Mouse (Mus musculus) cerebellum, adult 2 months (tissue): ENCODE results near the gene Magea2. TPM values are rescaled to one million over a fixed set of nuclear protein-coding genes. Genes with fewer than 3 reads are reported as not detected.
"Not testable (repeated sequence)": the region's sequence is repeated elsewhere in the genome, so short reads cannot be mapped to it uniquely, and the experiment has no call there.

ENCODE experiments used
- DNase-seq, 2 experiments: peaks; one replicate each; pipeline ENCODE4 v3.0.0; 2021
- H3K27ac ChIP-seq: fragments of 200-500 bp; 2 replicates; pipeline ENCODE4 v1.5.1; 2012; ENCODE audit warnings: low read length, control low read depth, inconsistent platforms; ENCODE audit not compliant: insufficient read depth
- H3K27me3 ChIP-seq: fragments of 200-500 bp; 2 replicates; pipeline ENCODE4 v1.6.1; 2012; ENCODE audit warnings: inconsistent platforms, mild to moderate bottlenecking, low read length, moderate library complexity; ENCODE audit not compliant: control insufficient read depth, insufficient read depth
- H3K4me1 ChIP-seq: fragments of 200-500 bp; 2 replicates; pipeline ENCODE4 v1.6.1; 2011; ENCODE audit warnings: low read length; ENCODE audit not compliant: control insufficient read depth, insufficient read depth
- H3K4me3 ChIP-seq: fragments of 200-500 bp; replicated peaks from 2 replicates; pipeline ENCODE3; 2011; ENCODE audit warnings: mild to moderate bottlenecking, low read depth, low read length, control low read depth; ENCODE audit not compliant: insufficient read depth
- CTCF ChIP-seq: fragments of 200-500 bp; IDR thresholded peaks from 2 replicates; pipeline ENCODE4 v1.5.1; 2011; ENCODE audit warnings: low read depth, mild to moderate bottlenecking, control low read depth, low read length, moderate library complexity, borderline replicate concordance; ENCODE audit not compliant: insufficient read depth
- POLR2A ChIP-seq: fragments of 200-500 bp; IDR thresholded peaks from 2 replicates; pipeline ENCODE4 v1.6.1; 2011; ENCODE audit warnings: low read length, control low read depth, borderline replicate concordance; ENCODE audit not compliant: insufficient read depth
- WGBS: fragments of 180-500 bp; shearing (Covaris S2); methylation state at CpG from one replicate; pipeline ENCODE4 v1.1.7; 2018; 5-methylcytosine and 5-hydroxymethylcytosine counted together
- polyA plus RNA-seq: library from polyadenylated mRNA; depleted of rRNA; stranded (reverse); fragments of >200 nt; gene quantifications from 2 replicates; pipeline ENCODE4 v1.2.3, GENCODE M21; 2012; rRNA removed

Gene Magea2
- polyA plus RNA-seq, result not detected in 2 replicates

DNA sequence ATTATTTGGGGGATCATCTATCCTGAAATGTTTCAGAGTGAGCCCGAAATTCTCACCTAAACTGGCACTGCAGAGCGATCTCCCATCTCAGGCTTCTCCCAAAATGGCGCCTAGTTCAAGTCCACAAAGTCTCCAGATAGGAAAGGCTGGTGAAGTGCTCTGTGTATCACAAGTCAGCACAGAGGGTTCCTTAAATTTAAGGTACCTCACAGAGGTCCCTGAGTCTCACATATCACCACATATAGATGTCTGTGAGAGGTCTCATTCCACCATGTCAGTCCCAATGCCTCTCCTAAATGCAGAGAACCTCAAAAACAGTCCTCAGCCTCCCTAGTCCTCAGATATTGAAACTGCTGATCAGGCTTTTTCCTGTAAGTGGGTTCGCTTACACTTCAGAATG, at the start of gene Magea2:
Gene Magea2, minus strand, starts transcription at position 101 of the 400 bp plus-strand sequence.
- H3K4me3 ChIP-seq, H3K27ac ChIP-seq, H3K27me3 ChIP-seq, H3K4me1 ChIP-seq, DNase-seq: not testable (repeated sequence)
- 77% methylated on average over 4 of the region's 4 CpGs for WGBS

DNA sequence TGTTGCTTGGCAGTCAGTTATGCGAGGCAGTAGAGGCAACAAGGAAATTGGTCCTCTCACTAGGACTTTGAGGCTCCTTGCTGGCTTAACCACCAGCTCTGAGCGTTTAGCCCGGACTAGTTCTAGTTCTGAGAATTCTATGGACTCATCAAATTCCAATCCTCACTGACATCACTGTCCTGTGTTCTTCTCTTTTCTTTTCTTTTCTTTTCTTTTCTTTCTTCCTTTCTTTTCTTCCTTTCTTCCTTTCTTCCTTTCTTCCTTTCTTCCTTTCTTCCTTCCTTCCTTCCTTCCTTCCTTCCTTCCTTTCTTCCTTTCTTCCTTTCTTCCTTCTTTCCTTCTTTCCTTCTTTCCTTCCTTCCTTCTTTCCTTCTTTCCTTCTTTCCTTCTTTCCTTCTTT, 34.8 kb upstream of the Magea2 start, which contains the start of gene Cldn34b2:
Gene Cldn34b2, minus strand, starts transcription at position 101 of the 400 bp plus-strand sequence.
- not testable (repeated sequence) for H3K27me3 ChIP-seq, H3K27ac ChIP-seq, DNase-seq, H3K4me1 ChIP-seq, H3K4me3 ChIP-seq
- 76% methylated on average over 3 of the region's 3 CpGs for WGBS

DNA sequence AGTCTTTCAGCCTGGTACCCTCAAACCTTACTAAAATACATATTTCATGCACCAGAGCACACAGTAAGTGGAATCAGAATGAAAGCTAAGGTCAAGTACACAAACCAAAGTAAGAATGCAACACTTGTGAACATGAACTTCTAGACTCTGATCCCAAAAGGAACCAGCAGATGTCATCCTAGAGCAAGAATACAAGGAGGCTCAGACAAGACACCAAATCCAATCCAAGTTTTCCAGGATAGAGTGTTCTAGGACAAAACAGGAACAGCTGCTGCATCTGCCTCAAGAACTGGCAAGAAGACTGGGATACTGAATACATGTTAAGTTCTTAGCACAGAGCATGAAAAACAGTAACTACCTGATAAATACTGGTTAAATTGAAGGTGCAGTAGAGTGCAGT, 4.6 kb upstream of the Magea2 start:
- Histone ChIP-seq H3K27ac (no peak overlapping the region), H3K4me3 (no peak overlapping the region), H3K27me3 (no peaks in the 10 kb centered on the region), H3K4me1 (no peaks in the 10 kb centered on the region)
- no peak for TF ChIP-seq CTCF
- no peak for TF ChIP-seq POLR2A
- peak in 1 of 2 experiments; percentile 4 for DNase-seq

DNA sequence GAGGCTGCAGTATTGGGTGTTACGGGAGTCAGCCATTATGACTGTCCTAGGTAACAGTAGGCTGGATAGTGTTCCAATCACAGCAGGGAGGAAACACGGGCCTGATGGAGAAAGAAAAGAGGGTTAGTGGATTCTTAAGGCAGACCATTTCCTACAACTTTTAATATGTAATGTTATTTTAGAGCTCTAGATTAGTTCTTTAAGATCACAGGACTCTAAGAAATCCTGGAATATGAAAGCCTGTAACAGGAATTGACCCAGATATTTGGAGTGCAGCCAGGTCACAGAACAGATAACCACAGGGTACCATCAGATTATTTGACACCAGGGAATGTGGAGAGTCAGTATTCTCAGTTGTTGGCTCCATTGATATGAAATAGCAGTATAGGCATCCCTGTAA, 3.8 kb downstream of the Magea2 start, which contains the start of gene Magea1:
Gene Magea1, minus strand, starts transcription at position 101 of the 400 bp plus-strand sequence.
- DNase-seq, H3K27ac ChIP-seq, H3K4me3 ChIP-seq, H3K4me1 ChIP-seq, H3K27me3 ChIP-seq: not testable (repeated sequence)
- WGBS, result 100% methylated on average over 1 of the region's 2 CpGs

DNA sequence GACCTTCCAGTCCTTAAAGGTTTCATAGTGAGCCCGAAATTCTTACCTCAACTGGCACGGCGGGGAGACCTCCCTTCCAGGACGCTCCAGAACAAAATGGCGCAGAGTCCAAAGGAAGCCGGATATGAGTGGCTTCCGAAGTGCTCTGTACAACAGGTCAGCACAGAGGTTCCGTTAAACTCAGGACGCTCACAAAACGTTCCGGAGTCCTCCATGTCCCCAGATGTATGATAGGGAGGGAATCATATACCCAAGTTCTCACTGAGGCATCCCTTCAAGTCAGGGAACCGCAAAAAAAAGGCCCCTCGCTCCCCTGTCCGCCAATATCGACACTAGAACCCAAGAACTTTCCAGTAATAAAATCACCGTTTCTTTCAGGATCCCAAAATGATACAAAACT, 30.4 kb downstream of the Magea2 start, which contains the start of gene Magea5:
Gene Magea5, minus strand, starts transcription at position 101 of the 400 bp plus-strand sequence.
- H3K4me1 ChIP-seq, H3K27ac ChIP-seq, DNase-seq, H3K27me3 ChIP-seq, H3K4me3 ChIP-seq: not testable (repeated sequence)
- 80% methylated on average over 16 of the region's 16 CpGs for WGBS

DNA sequence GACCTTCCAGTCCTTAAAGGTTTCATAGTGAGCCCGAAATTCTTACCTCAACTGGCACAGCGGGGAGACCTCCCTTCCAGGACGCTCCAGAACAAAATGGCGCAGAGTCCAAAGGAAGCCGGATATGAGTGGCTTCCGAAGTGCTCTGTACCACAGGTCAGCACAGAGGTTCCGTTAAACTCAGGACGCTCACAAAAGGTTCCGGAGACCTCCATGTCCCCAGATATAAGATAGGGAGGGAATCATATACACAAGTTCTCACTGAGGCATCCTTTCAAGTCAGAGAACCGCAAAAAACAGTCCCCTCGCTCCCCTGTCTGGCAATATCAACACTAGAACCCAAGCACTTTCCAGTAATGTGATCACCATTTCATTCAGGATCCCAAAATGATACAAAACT, 97.7 kb downstream of the Magea2 start, which contains the start of gene Magea8:
Gene Magea8, minus strand, starts transcription at position 101 of the 400 bp plus-strand sequence.
- WGBS, result 86% methylated on average over 11 of the region's 11 CpGs
- H3K4me3 ChIP-seq, H3K27ac ChIP-seq, H3K4me1 ChIP-seq, H3K27me3 ChIP-seq, DNase-seq: not testable (repeated sequence)

Other genes starting within 250 kb of the Magea2 start
- gene Cldn34b1, start 203.4 kb downstream of the Magea2 start, polyA plus RNA-seq, result not detected in 2 replicates
- gene Magea6, start 157.7 kb downstream of the Magea2 start, polyA plus RNA-seq, result not detected in 2 replicates
- not detected in 2 replicates for gene Magea3, start 144.2 kb downstream of the Magea2 start, polyA plus RNA-seq
- not detected in 2 replicates for gene Magea8, start 97.8 kb downstream of the Magea2 start, polyA plus RNA-seq
- gene Magea5, start 30.5 kb downstream of the Magea2 start, polyA plus RNA-seq, result not detected in 2 replicates
- not detected in 2 replicates for gene Magea1, start 3.9 kb downstream of the Magea2 start, polyA plus RNA-seq
- 0.10 TPM in 1 of 2 replicates, not detected in the other for gene Cldn34b2, start 34.7 kb upstream of the Magea2 start, polyA plus RNA-seq
- 96.4 and 106 TPM in 2 replicates for gene Sat1, start 122.8 kb upstream of the Magea2 start, polyA plus RNA-seq
- 16.1 and 16.5 TPM in 2 replicates for gene Acot9, start 168.8 kb upstream of the Magea2 start, polyA plus RNA-seq
- gene Prdx4, start 247.1 kb upstream of the Magea2 start, polyA plus RNA-seq, result 40.7 and 41.8 TPM in 2 replicates